Mouse (Mus musculus) heart, adult 2 months (tissue): ENCODE data around the gene Zfp688. TPM values are rescaled to one million over a fixed set of nuclear protein-coding genes. Genes with fewer than 3 reads are reported as not detected.
"Not testable (repeated sequence)": the region's sequence is repeated elsewhere in the genome, so short reads cannot be mapped to it uniquely, and the experiment has no call there.

ENCODE experiments used
- DNase-seq, 2 experiments: peaks; one replicate each; pipeline ENCODE4 v3.0.0; 2021
- H3K27ac ChIP-seq: fragments of 200-600 bp; 2 replicates; pipeline ENCODE4 v1.8.1; 2022
- H3K27me3 ChIP-seq: fragments of 200-500 bp; 2 replicates; pipeline ENCODE4 v1.6.1; 2012; ENCODE audit warnings: mild to moderate bottlenecking, low read length, inconsistent platforms, mixed read lengths; ENCODE audit not compliant: control insufficient read depth, insufficient read depth
- H3K36me3 ChIP-seq: fragments of 200-500 bp; 2 replicates; pipeline ENCODE4 v1.6.1; 2012; ENCODE audit warnings: low read length, inconsistent platforms; ENCODE audit not compliant: control insufficient read depth, insufficient read depth
- H3K4me1 ChIP-seq: fragments of 200-500 bp; 2 replicates; pipeline ENCODE4 v1.6.1; 2011; ENCODE audit warnings: low read length; ENCODE audit not compliant: control insufficient read depth, insufficient read depth
- H3K4me3 ChIP-seq: fragments of 200-600 bp; 2 replicates; pipeline ENCODE4 v1.8.1; 2022
- H3K79me2 ChIP-seq: fragments of 200-500 bp; replicated peaks from 2 replicates; pipeline ENCODE4 v1.6.1; 2012; ENCODE audit warnings: mild to moderate bottlenecking, inconsistent platforms, low read length, moderate library complexity, mixed read lengths; ENCODE audit not compliant: control insufficient read depth, insufficient read depth
- H3K9ac ChIP-seq: fragments of 200-500 bp; 2 replicates; pipeline ENCODE4 v1.6.1; 2012; ENCODE audit warnings: low read depth, mild to moderate bottlenecking, control low read depth, inconsistent platforms, low read length, mixed read lengths
- CTCF ChIP-seq: fragments of 200-600 bp; IDR thresholded peaks from 2 replicates; pipeline ENCODE4 v1.8.1; 2022; ENCODE audit warnings: antibody characterized with exemption, mild to moderate bottlenecking, moderate library complexity
- EP300 ChIP-seq: fragments of 200-500 bp; IDR thresholded peaks from 2 replicates; pipeline ENCODE4 v1.6.1; 2011; ENCODE audit warnings: low read depth, low read length, control low read depth; ENCODE audit not compliant: insufficient read depth
- POLR2A ChIP-seq: fragments of 200-500 bp; IDR thresholded peaks from 2 replicates; pipeline ENCODE4 v1.6.1; 2011; ENCODE audit warnings: mild to moderate bottlenecking, low read depth, low read length, control low read depth; ENCODE audit not compliant: insufficient read depth
- WGBS: fragments of 180-500 bp; shearing (Covaris S2); methylation state at CpG from one replicate; pipeline ENCODE4 v1.1.7; 2018; 5-methylcytosine and 5-hydroxymethylcytosine counted together
- intact Hi-C: fragments of 180-260 bp; cut with DNase I; formaldehyde crosslinking; loops from one replicate; pipeline ENCODE4 v1.15.1; 2025
- polyA plus RNA-seq: library from polyadenylated mRNA; depleted of rRNA; stranded (reverse); fragments of >200 nt; gene quantifications from 2 replicates; pipeline ENCODE4 v1.2.3, GENCODE M21; 2012
- total RNA-seq, 2 experiments: library from RNA; stranded (reverse); gene quantifications; 2 replicates each; pipeline ENCODE4 v1.2.3; 2021

Gene Zfp688
- total and polyA plus RNA-seq, 3 experiments: 3.3 to 4.9 (median 3.8) TPM

DNA sequence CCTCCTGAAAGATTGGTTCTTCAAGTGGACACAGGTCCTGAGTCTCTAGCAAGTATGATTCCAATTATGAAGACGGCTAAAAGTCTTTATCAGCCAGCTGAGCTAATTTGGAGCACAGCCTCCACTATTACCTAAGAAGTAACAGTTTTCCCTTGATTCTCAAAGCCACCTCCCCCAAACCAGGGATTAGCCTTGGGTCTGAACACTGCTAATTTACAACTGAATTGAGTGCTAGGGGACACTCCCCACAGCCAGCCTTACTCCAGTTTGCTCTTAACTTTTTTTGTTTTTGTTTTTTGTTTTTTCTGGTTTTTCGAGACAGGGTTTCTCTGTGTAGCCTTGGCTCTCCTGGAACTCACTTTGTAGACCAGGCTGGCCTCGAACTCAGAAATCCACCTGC lies 43.3 kb upstream of the Zfp688 start:
- DNase-seq: no peak
- intact Hi-C loops: no loop called here
- H3K9ac ChIP-seq: no peak overlapping the region
- no peaks in the 10 kb centered on the region for H3K27me3 ChIP-seq
- WGBS: 82% methylated on average over 3 of the region's 3 CpGs
- H3K79me2 ChIP-seq: no peaks in the 10 kb centered on the region
- peaks cover 5% of the 10 kb centered on the region for H3K36me3 ChIP-seq
- no peak overlapping the region for H3K4me3 ChIP-seq
- TF ChIP-seq CTCF (no peak), EP300 (no peak), POLR2A (no peak)
- no peak overlapping the region for H3K27ac ChIP-seq
- peaks cover 2% of the 10 kb centered on the region; the same call in 1 of the 2 replicates for H3K4me1 ChIP-seq

GRCm38 (mm10) chr7:127459311-127459710 lies 37.4 kb upstream of the Zfp688 start, which contains the start of gene Prr14:
Gene Prr14, plus strand, starts transcription at chr7:127459611.
- H3K36me3 ChIP-seq, intact Hi-C loops, H3K27ac ChIP-seq, H3K4me3 ChIP-seq, H3K4me1 ChIP-seq, H3K27me3 ChIP-seq, H3K9ac ChIP-seq, DNase-seq, H3K79me2 ChIP-seq: not testable (repeated sequence)
- WGBS: 97% methylated on average over 8 of the region's 8 CpGs

- H3K36me3 ChIP-seq, intact Hi-C loops, H3K4me1 ChIP-seq, H3K9ac ChIP-seq, H3K4me3 ChIP-seq, H3K27ac ChIP-seq, DNase-seq, H3K27me3 ChIP-seq, H3K79me2 ChIP-seq: not testable (repeated sequence)
- 90% methylated on average over 3 of the region's 3 CpGs for WGBS
Observed at GRCm38 (mm10) chr7:127458371-127459122, 36.7 kb upstream of the Zfp688 start.

- H3K36me3 ChIP-seq: 0 out of 2 replicates have a peak, but pooled peaks cover 3% of the 10 kb centered on the region
- DNase-seq: no peak
- TF ChIP-seq EP300 (no peak), CTCF (no peak), POLR2A (no peak)
- no peaks in the 10 kb centered on the region for H3K27me3 ChIP-seq
- WGBS: 84% methylated on average over 7 of the region's 7 CpGs
- intact Hi-C loops: no loop called here
- no peak overlapping the region for H3K4me3 ChIP-seq
- no peaks in the 10 kb centered on the region for H3K4me1 ChIP-seq
- H3K79me2 ChIP-seq: peaks cover 2% of the 10 kb centered on the region; the same call in 1 of the 2 replicates
- H3K9ac ChIP-seq: no peak overlapping the region
- no peak overlapping the region for H3K27ac ChIP-seq
Observed at GRCm38 (mm10) chr7:127454905-127455304, 33.0 kb upstream of the Zfp688 start.

GRCm38 (mm10) chr7:127453056-127453455 lies 31.2 kb upstream of the Zfp688 start:
- H3K79me2 ChIP-seq: peaks cover 2% of the 10 kb centered on the region; the same call in 1 of the 2 replicates
- no peak for DNase-seq
- peaks cover 7% of the 10 kb centered on the region; the same call in 1 of the 2 replicates for H3K36me3 ChIP-seq
- WGBS: 97% methylated on average over 2 of the region's 2 CpGs
- no peak overlapping the region for H3K4me3 ChIP-seq
- no peaks in the 10 kb centered on the region for H3K27me3 ChIP-seq
- H3K27ac ChIP-seq: no peak overlapping the region
- H3K9ac ChIP-seq: no peak overlapping the region
- intact Hi-C loops: no loop called here
- H3K4me1 ChIP-seq: peaks cover 1% of the 10 kb centered on the region; the same call in 1 of the 2 replicates
- no peak for TF ChIP-seq EP300
- TF ChIP-seq POLR2A: no peak
- TF ChIP-seq CTCF: no peak

DNA sequence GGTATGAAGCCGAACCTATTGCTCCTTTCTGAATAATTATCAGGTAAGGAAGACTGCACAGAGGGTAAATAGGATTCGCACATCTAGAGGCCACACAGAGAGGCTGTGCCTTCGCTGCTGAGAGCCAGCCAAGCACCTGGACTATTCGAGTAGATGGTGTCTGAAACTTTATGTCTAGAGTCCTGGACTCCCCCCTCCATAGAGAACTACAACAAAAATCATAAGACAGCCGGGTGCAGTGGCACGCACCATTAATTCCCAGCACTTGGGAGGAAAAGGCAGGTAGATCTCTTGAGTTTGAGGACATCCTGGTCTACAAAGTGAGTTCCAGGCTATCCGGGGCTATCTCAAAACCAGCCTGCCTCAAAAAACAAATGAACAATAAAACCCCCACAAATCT lies 28.1 kb upstream of the Zfp688 start:
- no peaks in the 10 kb centered on the region for H3K27me3 ChIP-seq
- WGBS: 83% methylated on average over 7 of the region's 7 CpGs
- H3K4me3 ChIP-seq: no peak overlapping the region
- no peak overlapping the region for H3K27ac ChIP-seq
- no peak overlapping the region for H3K9ac ChIP-seq
- DNase-seq: no peak
- no peaks in the 10 kb centered on the region for H3K79me2 ChIP-seq
- H3K4me1 ChIP-seq: peaks cover 1% of the 10 kb centered on the region; the same call in 1 of the 2 replicates
- TF ChIP-seq POLR2A: no peak
- no peak for TF ChIP-seq CTCF
- no peak for TF ChIP-seq EP300
- intact Hi-C loops: loop anchor here (1.0 to 2.0 kb wide), 2 partner anchors 20 to 43 kb away; partner anchors contain the start of gene Zfp764
- H3K36me3 ChIP-seq: peaks cover 9% of the 10 kb centered on the region; the same call in 1 of the 2 replicates
